Mouse (Mus musculus) midbrain, postnatal 0 days (tissue): Measurements from ENCODE around the gene Tapbpl. TPM values are rescaled to one million over a fixed set of nuclear protein-coding genes. Genes with fewer than 3 reads are reported as not detected.

ENCODE experiments used
- ATAC-seq: fragments of 200-750 bp; cut with Nextera tagmentation; 2 replicates; pipeline ENCODE4 v1.8.0; 2017; ENCODE audit warnings: moderate number of reproducible peaks, mild to moderate bottlenecking, moderate TSS enrichment, moderate library complexity; ENCODE audit not compliant: low FRiP score
- DNase-seq: peaks from one replicate; pipeline ENCODE4 v3.0.0-alpha.2; 2015; ENCODE audit warnings: low spot score
- H3K27ac ChIP-seq: fragments of 300-500 bp; sonication (generic); 2 replicates; pipeline ENCODE4 v1.5.1; 2014; ENCODE audit warnings: low read depth, mild to moderate bottlenecking, low read length, mixed read lengths
- H3K27me3 ChIP-seq: fragments of 300-500 bp; sonication (generic); 2 replicates; pipeline ENCODE4 v1.6.1; 2014; ENCODE audit warnings: low read length, control low read depth, mixed read lengths; ENCODE audit not compliant: insufficient read depth
- H3K36me3 ChIP-seq: fragments of 300-500 bp; sonication (generic); 2 replicates; pipeline ENCODE4 v1.6.1; 2014; ENCODE audit warnings: low read length, control low read depth, mixed read lengths; ENCODE audit not compliant: insufficient read depth
- H3K4me1 ChIP-seq: fragments of 300-500 bp; sonication (generic); 2 replicates; pipeline ENCODE4 v1.6.1; 2014; ENCODE audit warnings: mild to moderate bottlenecking, control low read depth, antibody characterized with exemption, low read length, mixed read lengths; ENCODE audit not compliant: insufficient read depth
- H3K4me2 ChIP-seq: fragments of 300-500 bp; sonication (generic); 2 replicates; pipeline ENCODE4 v1.6.1; 2014; ENCODE audit warnings: low read depth, mild to moderate bottlenecking, low read length, mixed read lengths; ENCODE audit not compliant: poor library complexity, severe bottlenecking
- H3K4me3 ChIP-seq: fragments of 300-500 bp; sonication (generic); 2 replicates; pipeline ENCODE4 v1.5.1; 2014; ENCODE audit warnings: low read depth, mild to moderate bottlenecking, low read length, moderate library complexity
- H3K9ac ChIP-seq: fragments of 300-500 bp; sonication (generic); replicated peaks from 2 replicates; pipeline ENCODE4 v1.6.1; 2014; ENCODE audit warnings: mild to moderate bottlenecking, low read length, moderate library complexity, mixed read lengths; ENCODE audit not compliant: poor library complexity, severe bottlenecking
- H3K9me3 ChIP-seq: fragments of 300-500 bp; sonication (generic); 2 replicates; pipeline ENCODE4 v1.6.1; 2016; ENCODE audit warnings: low read length, control low read depth
- CTCF ChIP-seq: IDR thresholded peaks from 2 replicates; pipeline ENCODE4 v1.5.1; 2016; ENCODE audit warnings: antibody characterized with exemption, mild to moderate bottlenecking
- WGBS: fragments of 180-500 bp; shearing (Covaris S2); extraction: QIAGEN DNeasy Blood & Tissue Kit; methylation state at CpG from one replicate; pipeline ENCODE4 v1.1.7; 2014; 5-methylcytosine and 5-hydroxymethylcytosine counted together
- polyA plus RNA-seq: library from polyadenylated mRNA; unstranded; fragments of >200 nt; fragmentation: Nextera tagmentation; extraction: Ambion mirVana; gene quantifications from 2 replicates; pipeline ENCODE4 v1.2.1, GENCODE M21; 2015
- total RNA-seq: library from RNA; depleted of rRNA; stranded (reverse); fragments of >200 nt; gene quantifications from 2 replicates; pipeline ENCODE4 v1.2.3, GENCODE M21; 2014

Tapbpl gene
- total and polyA plus RNA-seq, 2 experiments from 2014 or later: 6.2 to 9.7 TPM

DNA sequence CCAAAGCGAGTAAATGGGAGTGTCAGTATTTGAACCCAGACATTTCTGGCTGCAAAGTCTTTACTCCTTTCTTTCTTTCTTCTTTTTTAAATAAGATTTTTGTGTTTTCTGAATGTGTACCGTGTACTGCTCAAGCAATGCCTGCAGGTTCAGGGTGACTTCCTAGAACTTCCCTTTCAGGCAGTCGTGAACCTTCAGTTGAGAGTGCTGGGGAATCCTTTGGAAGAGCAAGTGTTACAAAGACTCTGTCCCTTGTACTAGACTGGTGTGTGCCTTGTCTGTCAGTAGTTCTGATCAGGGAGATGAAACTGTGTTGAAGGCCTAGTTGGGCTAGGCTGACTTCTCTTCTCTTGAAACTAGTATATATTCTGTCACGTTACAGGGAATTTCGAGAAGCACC lies 38.8 kb downstream of the Tapbpl start:
- H3K9ac ChIP-seq: peak overlapping the region; percentile 66
- no peak for ATAC-seq
- peak overlapping the region; percentile 98 for H3K27ac ChIP-seq
- 51% methylated on average over 5 of the region's 5 CpGs for WGBS
- peaks cover 8% of the 10 kb centered on the region for H3K36me3 ChIP-seq
- H3K27me3 ChIP-seq: no peaks in the 10 kb centered on the region
- no peak for DNase-seq
- H3K4me1 ChIP-seq: no peaks in the 10 kb centered on the region
- peak overlapping the region; percentile 54 for H3K4me3 ChIP-seq
- H3K4me2 ChIP-seq: peak overlapping the region; percentile 64
- no peak for TF ChIP-seq CTCF
- no peaks in the 10 kb centered on the region for H3K9me3 ChIP-seq

DNA sequence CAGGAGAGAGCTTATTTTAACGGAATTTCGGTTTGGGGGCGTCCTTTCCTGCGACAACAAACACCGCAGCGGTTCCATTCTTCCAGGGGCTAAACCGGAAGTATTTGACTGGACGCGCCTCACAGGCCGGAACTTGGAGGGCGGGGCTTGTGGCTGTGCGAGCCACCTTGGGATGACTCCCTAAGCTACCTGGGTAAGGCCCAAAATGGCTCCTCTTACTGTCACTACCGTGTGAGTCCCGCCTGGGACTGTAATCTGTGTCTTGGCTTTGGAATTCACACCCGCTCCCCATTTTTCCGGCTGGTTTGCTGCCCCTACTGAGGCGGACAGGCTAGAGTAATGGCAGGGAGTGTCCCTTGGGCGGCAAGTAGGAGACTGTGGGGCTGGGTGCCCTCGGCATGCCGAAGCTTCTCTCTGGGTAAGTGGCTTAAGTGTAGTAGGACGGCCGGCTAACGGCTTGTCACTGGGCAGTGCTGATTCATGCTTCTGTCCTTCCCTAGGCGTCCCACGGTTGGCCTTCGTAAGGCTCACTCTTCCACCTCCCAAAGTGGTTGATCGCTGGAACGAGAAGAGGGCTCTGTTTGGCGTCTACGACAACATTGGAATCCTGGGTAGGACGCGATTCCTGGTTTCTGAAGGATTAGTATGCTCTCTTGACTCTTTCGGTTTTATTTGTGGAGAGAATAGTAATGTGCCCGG lies 39.5 kb downstream of the Tapbpl start:
- H3K27me3 ChIP-seq: no peaks in the 10 kb centered on the region
- no peak for TF ChIP-seq CTCF
- H3K4me1 ChIP-seq: no peaks in the 10 kb centered on the region
- H3K36me3 ChIP-seq: peaks cover 15% of the 10 kb centered on the region
- H3K4me2 ChIP-seq: peak overlapping the region; percentile 64
- ATAC-seq (peak; percentile 94), DNase-seq (peak; percentile 98)
- H3K27ac ChIP-seq: peak overlapping the region; percentile 98
- peak overlapping the region; percentile 66 for H3K9ac ChIP-seq
- H3K4me3 ChIP-seq: peak overlapping the region; percentile 54
- under 1% methylated on average over 34 of the region's 34 CpGs for WGBS
- H3K9me3 ChIP-seq: no peaks in the 10 kb centered on the region

DNA sequence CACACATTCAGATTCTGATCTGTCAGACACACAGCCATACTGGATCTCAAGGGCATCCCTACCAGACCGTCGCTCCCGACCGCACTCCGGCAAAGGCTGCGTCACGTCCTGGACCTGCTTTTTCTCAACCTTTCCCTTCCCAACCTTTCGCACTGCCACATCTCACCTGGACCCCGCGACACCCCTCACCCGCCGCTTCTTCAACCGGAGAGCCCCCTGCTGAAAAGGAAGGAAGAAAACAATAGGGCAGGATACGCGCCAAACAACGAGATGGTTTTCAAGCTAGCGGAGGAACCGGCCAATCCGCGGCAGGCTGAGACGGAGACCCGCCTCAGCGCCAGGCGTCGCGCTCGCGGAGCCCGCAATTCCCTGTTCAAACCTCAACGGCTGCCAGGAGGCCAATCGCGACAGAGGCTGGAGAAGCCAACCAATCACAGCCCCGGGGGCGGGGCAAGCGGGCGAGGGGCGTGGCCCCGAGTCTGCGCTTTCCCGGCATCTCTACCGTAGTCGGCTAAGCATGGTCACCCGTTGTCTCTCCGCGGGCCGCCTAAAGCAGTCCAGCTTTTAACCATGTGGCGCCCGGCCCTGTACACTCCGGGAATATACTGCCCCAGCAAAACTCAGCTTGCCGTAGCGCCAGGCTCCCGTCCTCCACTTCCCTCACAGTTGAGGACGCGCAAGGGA lies 40.2 kb downstream of the Tapbpl start, which contains the start of the genes Ncapd2 and Mrpl51:
Ncapd2 (minus strand) TSS at position 370 of the 684 bp plus-strand sequence.
Mrpl51 (plus strand) TSS at position 470 of the 684 bp plus-strand sequence.
- Histone ChIP-seq H3K9me3 (no peaks in the 10 kb centered on the region), H3K4me1 (no peaks in the 10 kb centered on the region), H3K27ac (peak within 1 kb of the TSS; percentile 98), H3K9ac (peak within 1 kb of the TSS; percentile 66), H3K27me3 (no peaks in the 10 kb centered on the region), H3K4me2 (peak within 1 kb of the TSS; percentile 64), H3K36me3 (peaks cover 22% of the 10 kb centered on the region), H3K4me3 (peak within 1 kb of the TSS; percentile 54)
- peak; percentile 52 for TF ChIP-seq CTCF
- peak; percentile 98 for ATAC-seq
- DNase-seq: peak; percentile 99
- WGBS: under 1% methylated on average over 50 of the region's 54 CpGs

DNA sequence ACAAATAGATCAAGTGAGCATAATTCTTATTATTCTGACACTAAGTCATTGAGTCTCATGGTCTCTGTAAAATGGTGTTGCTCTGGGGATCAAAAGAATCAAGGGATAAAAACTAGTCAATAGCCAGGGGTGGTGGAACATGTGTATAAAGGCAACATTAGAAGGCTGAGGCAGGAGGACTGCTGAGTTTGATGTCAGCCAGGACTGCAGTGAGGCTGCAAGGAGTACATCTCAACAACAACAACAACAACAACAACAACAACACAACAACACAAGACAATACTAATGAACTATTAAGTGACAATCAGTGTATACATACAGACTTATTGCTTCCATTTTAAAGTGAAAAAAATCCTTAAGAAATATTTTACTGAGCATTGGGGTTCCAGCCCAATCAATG lies 40.8 kb downstream of the Tapbpl start:
- no peak for TF ChIP-seq CTCF
- Histone ChIP-seq H3K27ac (0 out of 2 replicates have a peak overlapping the region, but pooled peaks have one; percentile 98), H3K27me3 (no peaks in the 10 kb centered on the region), H3K4me2 (peak overlapping the region; percentile 64), H3K9ac (peak overlapping the region; percentile 62), H3K9me3 (no peaks in the 10 kb centered on the region), H3K4me1 (no peaks in the 10 kb centered on the region), H3K4me3 (peak overlapping the region; percentile 54), H3K36me3 (peaks cover 29% of the 10 kb centered on the region)
- DNase-seq: no peak
- no peak for ATAC-seq

DNA sequence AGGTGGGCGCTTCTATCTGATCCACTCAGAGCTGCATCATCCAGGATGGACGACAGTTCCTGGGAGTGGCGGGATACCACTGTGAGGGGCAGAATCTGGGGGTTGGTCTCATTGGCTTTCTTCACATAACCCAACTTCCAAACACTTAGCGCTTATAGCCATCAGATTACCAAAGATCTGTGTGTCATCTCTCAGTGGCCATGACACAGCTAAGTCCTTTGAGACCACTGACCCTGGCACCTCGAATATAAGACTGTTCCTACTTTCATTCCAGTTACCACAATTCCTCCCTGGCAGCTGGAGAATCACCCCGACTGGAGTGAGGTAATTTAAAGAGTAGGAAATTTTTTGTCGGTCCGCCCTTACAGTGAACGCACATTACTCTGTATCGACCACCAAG lies 45.5 kb downstream of the Tapbpl start:
- no peak overlapping the region for H3K4me2 ChIP-seq
- no peak for ATAC-seq
- no peak for DNase-seq
- no peak for TF ChIP-seq CTCF
- no peaks in the 10 kb centered on the region for H3K4me1 ChIP-seq
- H3K27ac ChIP-seq: no peak overlapping the region
- no peak overlapping the region for H3K9ac ChIP-seq
- no peak overlapping the region for H3K4me3 ChIP-seq
- no peaks in the 10 kb centered on the region for H3K27me3 ChIP-seq
- H3K9me3 ChIP-seq: no peaks in the 10 kb centered on the region
- WGBS: 95% methylated on average over 10 of the region's 10 CpGs
- H3K36me3 ChIP-seq: peaks cover 50% of the 10 kb centered on the region

DNA sequence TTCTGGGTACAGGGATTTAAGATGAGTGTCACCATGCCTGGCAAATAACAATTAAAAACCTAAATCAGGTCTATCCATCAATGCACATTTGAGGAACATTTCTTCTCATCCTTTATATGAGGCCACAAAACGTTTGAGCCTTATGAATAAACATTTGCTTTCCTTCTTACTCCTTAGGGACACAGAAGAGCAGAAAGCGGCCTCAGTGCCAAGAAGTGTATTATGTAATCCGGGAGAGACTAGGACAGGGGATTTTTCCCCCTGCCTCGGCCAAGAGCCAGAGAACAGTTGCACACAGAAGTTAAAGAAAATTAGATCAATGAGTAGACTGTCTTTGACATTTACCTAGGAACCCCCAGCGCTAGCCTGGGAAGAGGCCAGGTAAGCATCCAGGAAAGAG lies 49.5 kb downstream of the Tapbpl start:
- 64% methylated on average over 5 of the region's 5 CpGs for WGBS
- Histone ChIP-seq H3K27ac (no peak overlapping the region), H3K4me2 (no peak overlapping the region), H3K4me3 (no peak overlapping the region), H3K9me3 (no peaks in the 10 kb centered on the region), H3K9ac (no peak overlapping the region), H3K36me3 (peaks cover 62% of the 10 kb centered on the region), H3K27me3 (no peaks in the 10 kb centered on the region), H3K4me1 (no peaks in the 10 kb centered on the region)
- no peak for TF ChIP-seq CTCF
- no peak for ATAC-seq
- DNase-seq: no peak
